Mouse (Mus musculus): ENCODE results near the gene Epsti1. TPM values are rescaled to one million over a fixed set of nuclear protein-coding genes. Genes with fewer than 3 reads are reported as not detected.

Epsti1 gene
- polyA plus RNA-seq, 1 experiment from 2014 or later: 0.72 TPM

DNA sequence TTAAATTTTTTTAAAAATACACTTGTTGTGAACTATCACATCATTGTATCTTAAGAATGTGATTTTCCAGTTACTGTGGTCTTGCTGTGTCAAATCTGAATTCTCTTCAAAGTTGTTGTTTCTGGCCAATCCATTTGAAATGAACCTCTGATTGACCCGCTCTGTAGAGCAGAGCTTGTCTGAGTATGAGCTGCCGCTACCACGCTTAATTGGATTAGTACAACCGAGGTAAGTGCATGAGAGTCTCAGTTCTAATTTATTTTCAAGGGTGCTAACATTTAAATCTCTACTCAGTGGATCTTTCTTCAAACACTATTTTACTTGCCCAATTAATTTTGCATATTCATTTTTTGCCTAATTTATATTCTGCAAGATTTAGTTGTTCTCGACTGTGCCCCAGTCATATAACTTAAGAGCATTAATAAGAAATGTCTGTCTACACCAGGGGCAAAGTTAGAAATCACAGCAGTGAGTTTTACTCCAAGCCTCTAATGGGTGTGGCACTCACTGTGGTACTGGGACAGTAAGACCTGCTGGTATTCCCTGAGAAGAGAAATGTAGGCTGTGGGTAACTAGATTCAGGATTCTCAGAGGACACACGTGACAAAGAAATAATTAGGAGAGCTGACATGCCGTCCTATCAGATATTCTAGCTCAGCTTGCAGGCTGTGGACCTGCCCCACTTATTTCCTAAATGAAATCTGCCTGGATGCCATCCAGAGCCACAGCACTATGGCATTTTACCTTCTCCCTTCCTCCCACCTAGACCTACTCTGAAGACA lies 111.7 kb downstream of the Epsti1 start:
- no peaks in the 10 kb centered on the region for H3K4me1 ChIP-seq (replicated peaks)
- no peak overlapping the region for H3K9ac ChIP-seq
- no peaks in the 10 kb centered on the region for H3K9me3 ChIP-seq (replicated peaks)
- H3K4me3 ChIP-seq: no peak overlapping the region
- no peak for ATAC-seq (replicated peaks; ENCODE audit: insufficient number of reproducible peaks, insufficient read depth, low FRiP score, low read depth)
- H3K4me2 ChIP-seq: no peak overlapping the region
- H3K36me3 ChIP-seq: no peaks in the 10 kb centered on the region
- no peak overlapping the region for H3K27ac ChIP-seq
- 82% methylated on average over 7 of the region's 7 CpGs for WGBS
- H3K27me3 ChIP-seq: no peaks in the 10 kb centered on the region

DNA sequence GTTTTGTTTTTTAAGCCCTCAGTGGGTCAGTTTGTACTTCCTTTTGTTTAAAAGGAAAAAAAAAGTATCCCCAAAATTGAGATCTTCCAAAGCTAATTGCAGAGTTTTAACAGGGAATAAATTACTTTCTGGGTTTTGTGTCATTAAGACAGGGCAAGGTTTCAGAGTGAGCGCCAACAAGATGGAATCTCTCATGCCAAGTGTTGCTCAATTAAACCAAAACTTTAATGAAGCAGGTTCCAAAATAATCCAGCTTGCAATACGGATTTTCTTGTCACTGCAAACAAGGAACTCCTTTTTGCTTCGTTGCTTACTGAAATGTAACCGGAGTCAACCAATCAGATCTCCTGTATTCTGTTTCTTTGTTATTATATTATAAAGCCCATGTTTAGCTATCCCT lies 112.4 kb downstream of the Epsti1 start:
- ATAC-seq (replicated peaks; ENCODE audit: insufficient number of reproducible peaks, insufficient read depth, low FRiP score, low read depth): no peak
- no peak overlapping the region for H3K27ac ChIP-seq
- no peaks in the 10 kb centered on the region for H3K9me3 ChIP-seq (replicated peaks)
- WGBS: 75% methylated on average over 4 of the region's 4 CpGs
- no peak overlapping the region for H3K4me2 ChIP-seq
- no peaks in the 10 kb centered on the region for H3K4me1 ChIP-seq (replicated peaks)
- H3K27me3 ChIP-seq: no peaks in the 10 kb centered on the region
- no peaks in the 10 kb centered on the region for H3K36me3 ChIP-seq
- H3K9ac ChIP-seq: no peak overlapping the region
- H3K4me3 ChIP-seq: no peak overlapping the region

DNA sequence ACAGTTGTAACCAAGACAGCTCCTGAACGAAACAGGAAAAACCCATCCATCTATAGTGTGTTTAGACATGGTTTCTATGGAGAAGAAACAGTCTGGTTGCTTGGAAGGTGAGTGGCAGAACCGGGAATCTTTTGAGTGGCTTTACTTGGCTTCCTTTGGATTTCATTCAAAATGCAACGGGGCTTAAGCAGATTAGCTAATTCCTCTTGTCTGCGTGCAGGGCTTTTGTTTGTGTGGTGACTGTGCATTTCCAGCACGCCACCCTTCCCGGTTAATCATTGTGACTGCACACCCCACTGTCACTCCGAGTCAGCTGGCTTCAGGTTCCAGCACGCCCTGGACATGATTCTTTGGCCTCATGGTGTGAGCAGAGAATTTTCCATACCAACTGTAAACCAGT lies 115.9 kb downstream of the Epsti1 start:
- H3K9me3 ChIP-seq (replicated peaks): no peaks in the 10 kb centered on the region
- H3K4me3 ChIP-seq: no peak overlapping the region
- no peaks in the 10 kb centered on the region for H3K36me3 ChIP-seq
- WGBS: 45% methylated on average over 8 of the region's 8 CpGs
- ATAC-seq (replicated peaks; ENCODE audit: insufficient number of reproducible peaks, insufficient read depth, low FRiP score, low read depth): no peak
- H3K4me1 ChIP-seq (replicated peaks): no peaks in the 10 kb centered on the region
- no peak overlapping the region for H3K27ac ChIP-seq
- no peak overlapping the region for H3K9ac ChIP-seq
- no peak overlapping the region for H3K4me2 ChIP-seq
- no peaks in the 10 kb centered on the region for H3K27me3 ChIP-seq

DNA sequence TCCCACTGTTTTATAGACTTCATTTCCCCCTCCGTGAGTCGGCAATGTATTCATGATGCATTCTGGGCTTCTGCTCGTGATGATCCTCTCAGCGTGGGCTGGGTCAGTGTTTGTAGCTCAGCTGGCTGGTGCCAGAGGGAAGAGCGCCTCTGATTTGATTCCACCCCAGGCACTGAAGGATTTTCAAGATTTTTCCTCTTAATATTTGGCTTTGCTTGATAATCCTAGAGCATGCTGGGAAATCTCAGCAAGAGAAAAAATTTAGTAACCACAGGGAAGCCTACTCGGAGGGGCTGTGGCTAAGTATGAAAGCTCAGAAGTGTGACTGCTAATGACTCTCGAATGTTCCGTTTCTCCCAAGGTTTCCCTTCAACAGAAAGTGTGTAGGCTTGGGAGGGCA lies 134.8 kb downstream of the Epsti1 start:
- H3K4me3 ChIP-seq: no peak overlapping the region
- H3K4me2 ChIP-seq: no peak overlapping the region
- H3K27ac ChIP-seq: no peak overlapping the region
- no peak overlapping the region for H3K9ac ChIP-seq
- WGBS: 73% methylated on average over 8 of the region's 8 CpGs
- H3K36me3 ChIP-seq: no peaks in the 10 kb centered on the region
- no peak for ATAC-seq (replicated peaks; ENCODE audit: insufficient number of reproducible peaks, insufficient read depth, low FRiP score, low read depth)
- no peaks in the 10 kb centered on the region for H3K27me3 ChIP-seq
- H3K4me1 ChIP-seq (replicated peaks): no peaks in the 10 kb centered on the region
- H3K9me3 ChIP-seq (replicated peaks): no peaks in the 10 kb centered on the region

DNA sequence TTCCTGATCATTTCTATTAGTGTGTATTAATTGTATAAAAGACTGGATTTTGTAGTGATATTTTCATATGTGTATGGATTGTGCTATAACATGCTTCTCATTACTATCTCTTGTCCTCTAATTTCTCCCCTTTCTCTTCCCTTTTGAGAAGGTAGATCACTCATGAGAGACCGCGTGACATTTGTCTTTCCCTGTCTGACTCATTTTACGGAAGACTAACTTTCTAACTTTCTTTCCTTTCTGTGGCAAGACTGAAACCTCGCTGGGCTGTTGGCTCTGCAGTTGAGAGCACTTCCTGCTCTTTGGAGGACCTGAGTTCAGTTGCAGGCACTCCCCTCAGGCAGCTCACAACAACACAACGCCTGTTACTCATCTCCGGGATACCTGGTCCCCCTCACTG lies 136.6 kb downstream of the Epsti1 start:
- Histone ChIP-seq H3K4me1 (replicated peaks) (no peaks in the 10 kb centered on the region), H3K4me3 (no peak overlapping the region), H3K9me3 (replicated peaks) (no peaks in the 10 kb centered on the region), H3K36me3 (no peaks in the 10 kb centered on the region), H3K9ac (no peak overlapping the region), H3K27ac (no peak overlapping the region), H3K4me2 (no peak overlapping the region), H3K27me3 (no peaks in the 10 kb centered on the region)
- WGBS: 79% methylated on average over 6 of the region's 6 CpGs
- no peak for ATAC-seq (replicated peaks; ENCODE audit: insufficient number of reproducible peaks, insufficient read depth, low FRiP score, low read depth)

DNA sequence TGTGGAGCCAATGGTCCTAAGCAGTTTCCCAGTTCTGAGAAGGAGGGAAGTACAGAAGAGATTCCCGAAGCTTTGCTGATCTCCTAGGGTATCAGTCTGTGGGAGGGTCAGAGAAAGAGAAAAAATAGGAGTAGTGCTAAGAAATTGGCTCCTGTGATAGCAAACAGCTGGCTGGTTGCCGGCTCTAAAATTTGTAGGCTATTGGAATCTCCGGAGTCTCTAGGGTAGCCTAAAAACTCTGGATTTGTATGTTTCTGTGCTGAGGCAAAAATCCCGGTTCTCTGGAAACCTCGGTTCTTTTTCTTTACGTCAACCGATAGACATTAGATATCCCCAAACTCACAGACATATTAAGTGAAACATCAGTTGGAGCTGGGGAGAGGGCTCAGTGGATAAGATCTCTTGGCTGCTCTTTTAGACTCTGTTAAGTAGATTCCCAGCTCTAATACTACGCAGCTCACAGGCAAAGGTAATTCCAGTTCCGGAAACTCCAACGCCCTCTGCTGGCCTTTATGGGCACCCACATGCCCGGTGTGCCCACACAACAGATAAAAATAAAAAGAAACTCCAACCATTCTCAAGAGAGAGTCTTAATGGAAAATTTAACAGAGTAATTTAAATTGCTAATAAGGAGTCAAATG lies 138.0 kb downstream of the Epsti1 start:
- Histone ChIP-seq H3K9me3 (replicated peaks) (no peaks in the 10 kb centered on the region), H3K4me2 (no peak overlapping the region), H3K27me3 (no peaks in the 10 kb centered on the region), H3K36me3 (no peaks in the 10 kb centered on the region), H3K27ac (no peak overlapping the region), H3K4me1 (replicated peaks) (no peaks in the 10 kb centered on the region), H3K9ac (no peak overlapping the region), H3K4me3 (no peak overlapping the region)
- 73% methylated on average over 11 of the region's 11 CpGs for WGBS
- ATAC-seq (replicated peaks; ENCODE audit: insufficient number of reproducible peaks, insufficient read depth, low FRiP score, low read depth): no peak

DNA sequence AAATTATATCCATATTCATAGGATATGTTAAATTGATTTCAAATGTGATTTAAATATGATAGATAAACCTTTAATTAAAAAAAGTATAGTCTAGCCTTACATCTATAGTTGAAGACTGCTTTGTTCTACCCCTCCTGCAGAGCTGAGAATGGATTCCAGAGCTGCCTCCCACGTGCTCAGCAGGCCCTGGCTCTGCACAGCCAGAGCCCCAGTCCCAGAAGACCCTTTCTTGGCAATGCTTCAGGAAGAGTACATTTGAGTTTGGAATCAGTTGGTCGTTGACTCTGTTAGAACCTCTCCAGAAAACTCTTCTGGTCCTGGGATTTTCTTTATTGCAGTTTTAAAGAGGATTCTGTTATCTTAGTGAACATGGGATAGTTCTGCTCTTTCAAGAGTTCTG lies 139.0 kb downstream of the Epsti1 start:
- no peak for ATAC-seq (replicated peaks; ENCODE audit: insufficient number of reproducible peaks, insufficient read depth, low FRiP score, low read depth)
- H3K4me3 ChIP-seq: no peak overlapping the region
- no peaks in the 10 kb centered on the region for H3K27me3 ChIP-seq
- H3K9ac ChIP-seq: no peak overlapping the region
- no peak overlapping the region for H3K4me2 ChIP-seq
- 31% methylated on average over 2 of the region's 2 CpGs for WGBS
- no peak overlapping the region for H3K27ac ChIP-seq
- no peaks in the 10 kb centered on the region for H3K36me3 ChIP-seq
- no peaks in the 10 kb centered on the region for H3K9me3 ChIP-seq (replicated peaks)
- no peaks in the 10 kb centered on the region for H3K4me1 ChIP-seq (replicated peaks)

DNA sequence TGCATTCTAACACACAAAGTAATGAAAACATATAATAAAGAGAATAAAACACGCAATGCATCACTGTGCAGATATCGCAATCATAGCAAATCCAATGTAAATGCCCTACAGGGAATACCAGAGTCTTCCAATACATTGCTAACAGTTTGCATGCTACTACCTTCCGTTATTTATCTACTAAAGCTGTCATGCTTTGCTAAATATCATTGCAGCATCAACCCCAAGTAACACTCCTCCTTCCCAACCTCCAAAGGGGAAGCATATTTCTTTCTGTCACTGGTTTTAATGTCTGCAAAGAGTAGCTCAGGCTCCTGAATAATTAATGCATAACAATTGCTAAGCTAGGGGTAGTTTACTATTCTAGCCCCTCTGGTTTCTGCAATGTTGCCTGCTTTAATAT lies 144.2 kb downstream of the Epsti1 start:
- 84% methylated on average over 3 of the region's 3 CpGs for WGBS
- Histone ChIP-seq H3K27ac (no peak overlapping the region), H3K9me3 (replicated peaks) (no peaks in the 10 kb centered on the region)

DNA sequence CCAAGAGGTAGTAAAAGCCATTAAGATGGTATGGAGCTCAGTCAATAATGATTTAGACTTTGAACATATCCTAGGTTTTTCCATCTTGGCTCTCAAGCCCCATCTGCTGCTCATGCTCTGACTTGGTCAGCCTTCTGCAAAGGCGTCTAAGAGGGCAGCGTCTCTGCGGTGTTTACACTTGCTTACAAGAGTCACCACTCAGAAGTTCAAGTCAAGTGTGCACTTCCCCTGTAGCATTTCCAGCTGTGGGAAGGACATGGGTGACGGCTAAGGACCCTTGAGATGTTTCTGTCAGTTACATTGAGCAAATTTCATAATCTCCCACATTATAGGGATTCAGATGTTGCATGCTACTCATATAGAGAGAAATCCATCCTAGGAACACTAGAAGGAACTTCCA lies 144.6 kb downstream of the Epsti1 start:
- no peak for ATAC-seq (replicated peaks; ENCODE audit: insufficient number of reproducible peaks, insufficient read depth, low FRiP score, low read depth)
- Histone ChIP-seq H3K4me3 (no peak overlapping the region), H3K36me3 (no peaks in the 10 kb centered on the region), H3K9me3 (replicated peaks) (no peaks in the 10 kb centered on the region), H3K27me3 (no peaks in the 10 kb centered on the region), H3K4me1 (replicated peaks) (no peaks in the 10 kb centered on the region), H3K4me2 (no peak overlapping the region), H3K9ac (no peak overlapping the region), H3K27ac (no peak overlapping the region)
- 66% methylated on average over 4 of the region's 4 CpGs for WGBS

More for the DNA sequence above, 144.2 kb downstream of the Epsti1 start:
- H3K27me3 ChIP-seq: no peaks in the 10 kb centered on the region
- H3K4me1 ChIP-seq (replicated peaks): no peaks in the 10 kb centered on the region
- no peak overlapping the region for H3K9ac ChIP-seq
- H3K4me2 ChIP-seq: no peak overlapping the region
- ATAC-seq (replicated peaks; ENCODE audit: insufficient number of reproducible peaks, insufficient read depth, low FRiP score, low read depth): no peak
- H3K36me3 ChIP-seq: no peaks in the 10 kb centered on the region
- H3K4me3 ChIP-seq: no peak overlapping the region

Other genes starting within 250 kb of the Epsti1 start
- gene Dnajc15, start 29.1 kb upstream of the Epsti1 start, polyA plus RNA-seq (2015; fragmentation: Nextera tagmentation; extraction: Ambion mirVana): 118 and 145 TPM in 2 replicates
- gene Fam216b, start 184.8 kb downstream of the Epsti1 start, polyA plus RNA-seq (2015; fragmentation: Nextera tagmentation; extraction: Ambion mirVana): 0.13 TPM in 2 replicates